Mouse (Mus musculus) heart, adult 2 months (tissue): Measurements from ENCODE around the gene Sez6.

ENCODE experiments used
- CTCF ChIP-seq: fragments of 200-600 bp; IDR thresholded peaks from 2 replicates; pipeline ENCODE4 v1.8.1; 2022; ENCODE audit warnings: antibody characterized with exemption, mild to moderate bottlenecking, moderate library complexity
- POLR2A ChIP-seq: fragments of 200-500 bp; IDR thresholded peaks from 2 replicates; pipeline ENCODE4 v1.6.1; 2011; ENCODE audit warnings: mild to moderate bottlenecking, low read depth, low read length, control low read depth; ENCODE audit not compliant: insufficient read depth

DNA sequence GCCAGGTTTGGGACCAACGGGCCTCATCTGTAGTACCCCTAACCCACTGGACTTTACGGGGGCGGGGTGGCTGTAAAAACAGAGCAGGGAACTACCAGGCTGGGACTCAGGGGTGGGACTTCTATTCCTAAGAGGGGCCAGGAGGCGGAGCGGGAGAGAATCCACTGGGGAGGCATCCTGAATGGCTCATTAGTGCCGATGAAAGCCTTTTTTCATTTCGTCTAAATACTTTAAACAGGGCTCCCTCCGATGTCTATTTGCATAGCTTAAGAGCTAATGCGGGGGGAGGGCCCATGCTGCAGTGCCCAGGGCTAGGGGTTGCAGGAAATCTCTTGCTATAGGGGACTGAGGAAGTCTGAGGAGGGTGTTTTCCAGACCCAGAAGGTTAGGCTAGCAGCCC is 17.3 kb downstream of the Sez6 start:
- no peak for TF ChIP-seq CTCF
- TF ChIP-seq POLR2A: no peak
